Mouse (Mus musculus): ENCODE data around the gene Slc39a11. TPM values are rescaled to one million over a fixed set of nuclear protein-coding genes. Genes with fewer than 3 reads are reported as not detected.

Slc39a11 gene
- polyA plus RNA-seq, 1 experiment: 13.2 TPM

GRCm38 (mm10) chr11:113284951-113285741 is 364.7 kb downstream of the Slc39a11 start:
- DNase-seq (ENCODE audit: low spot score): no peak

- DNase-seq (ENCODE audit: low spot score): peak; percentile 43
Observed at GRCm38 (mm10) chr11:113283376-113283811, 366.5 kb downstream of the Slc39a11 start.

- DNase-seq (ENCODE audit: low spot score): no peak
Observed at GRCm38 (mm10) chr11:113278238-113278637, 371.6 kb downstream of the Slc39a11 start.

- no peak for DNase-seq (ENCODE audit: low spot score)
Observed at GRCm38 (mm10) chr11:113277034-113277612, 372.8 kb downstream of the Slc39a11 start.

GRCm38 (mm10) chr11:113276518-113276917 is 373.4 kb downstream of the Slc39a11 start:
- DNase-seq (ENCODE audit: low spot score): no peak

GRCm38 (mm10) chr11:113274037-113274436 is 375.8 kb downstream of the Slc39a11 start:
- DNase-seq (ENCODE audit: low spot score): no peak

GRCm38 (mm10) chr11:113271857-113272256 is 378.0 kb downstream of the Slc39a11 start:
- DNase-seq (ENCODE audit: low spot score): no peak

GRCm38 (mm10) chr11:113268831-113269319 is 381.0 kb downstream of the Slc39a11 start:
- no peak for DNase-seq (ENCODE audit: low spot score)

- DNase-seq (ENCODE audit: low spot score): no peak
Observed at GRCm38 (mm10) chr11:113267516-113268230, 382.2 kb downstream of the Slc39a11 start.

GRCm38 (mm10) chr11:113266706-113267105 is 383.2 kb downstream of the Slc39a11 start:
- DNase-seq (ENCODE audit: low spot score): no peak

- no peak for DNase-seq (ENCODE audit: low spot score)
Observed at GRCm38 (mm10) chr11:113265567-113265966, 384.3 kb downstream of the Slc39a11 start.

GRCm38 (mm10) chr11:113263971-113264370 is 385.9 kb downstream of the Slc39a11 start:
- DNase-seq (ENCODE audit: low spot score): no peak

GRCm38 (mm10) chr11:113262062-113262461 is 387.8 kb downstream of the Slc39a11 start:
- DNase-seq (ENCODE audit: low spot score): no peak

GRCm38 (mm10) chr11:113261421-113261820 is 388.5 kb downstream of the Slc39a11 start:
- no peak for DNase-seq (ENCODE audit: low spot score)

GRCm38 (mm10) chr11:113259712-113260382 is 390.0 kb downstream of the Slc39a11 start:
- DNase-seq (ENCODE audit: low spot score): peak; percentile 39

GRCm38 (mm10) chr11:113258016-113258415 is 391.9 kb downstream of the Slc39a11 start:
- no peak for DNase-seq (ENCODE audit: low spot score)

- no peak for DNase-seq (ENCODE audit: low spot score)
Observed at GRCm38 (mm10) chr11:113254653-113255052, 395.2 kb downstream of the Slc39a11 start.

GRCm38 (mm10) chr11:113253169-113253568 is 396.7 kb downstream of the Slc39a11 start:
- DNase-seq (ENCODE audit: low spot score): no peak

GRCm38 (mm10) chr11:113251172-113251571 is 398.7 kb downstream of the Slc39a11 start:
- DNase-seq (ENCODE audit: low spot score): no peak

- no peak for DNase-seq (ENCODE audit: low spot score)
Observed at GRCm38 (mm10) chr11:113246475-113246874, 403.4 kb downstream of the Slc39a11 start.

GRCm38 (mm10) chr11:113245666-113246065 is 404.2 kb downstream of the Slc39a11 start:
- no peak for DNase-seq (ENCODE audit: low spot score)

GRCm38 (mm10) chr11:113234432-113234831 is 415.4 kb downstream of the Slc39a11 start:
- DNase-seq (ENCODE audit: low spot score): no peak

Data from urinary bladder, adult 2 months (tissue).